Mouse (Mus musculus) ovary, adult 2 months (tissue): Measurements from ENCODE around the gene Pip5k1c. TPM values are rescaled to one million over a fixed set of nuclear protein-coding genes. Genes with fewer than 3 reads are reported as not detected.

Experiments
- polyA plus RNA-seq: library from polyadenylated mRNA; depleted of rRNA; stranded (reverse); fragments of >200 nt; gene quantifications from 2 replicates; pipeline ENCODE4 v1.2.3, GENCODE M21; 2012; rRNA removed

Pip5k1c gene
- polyA plus RNA-seq = 90.4 and 97.0 TPM in 2 replicates

GRCm38 (mm10) chr10:81292554-81293333 lies at the start of gene Pip5k1c:
Gene Pip5k1c (plus strand): TSS chr10:81292963.

DNA sequence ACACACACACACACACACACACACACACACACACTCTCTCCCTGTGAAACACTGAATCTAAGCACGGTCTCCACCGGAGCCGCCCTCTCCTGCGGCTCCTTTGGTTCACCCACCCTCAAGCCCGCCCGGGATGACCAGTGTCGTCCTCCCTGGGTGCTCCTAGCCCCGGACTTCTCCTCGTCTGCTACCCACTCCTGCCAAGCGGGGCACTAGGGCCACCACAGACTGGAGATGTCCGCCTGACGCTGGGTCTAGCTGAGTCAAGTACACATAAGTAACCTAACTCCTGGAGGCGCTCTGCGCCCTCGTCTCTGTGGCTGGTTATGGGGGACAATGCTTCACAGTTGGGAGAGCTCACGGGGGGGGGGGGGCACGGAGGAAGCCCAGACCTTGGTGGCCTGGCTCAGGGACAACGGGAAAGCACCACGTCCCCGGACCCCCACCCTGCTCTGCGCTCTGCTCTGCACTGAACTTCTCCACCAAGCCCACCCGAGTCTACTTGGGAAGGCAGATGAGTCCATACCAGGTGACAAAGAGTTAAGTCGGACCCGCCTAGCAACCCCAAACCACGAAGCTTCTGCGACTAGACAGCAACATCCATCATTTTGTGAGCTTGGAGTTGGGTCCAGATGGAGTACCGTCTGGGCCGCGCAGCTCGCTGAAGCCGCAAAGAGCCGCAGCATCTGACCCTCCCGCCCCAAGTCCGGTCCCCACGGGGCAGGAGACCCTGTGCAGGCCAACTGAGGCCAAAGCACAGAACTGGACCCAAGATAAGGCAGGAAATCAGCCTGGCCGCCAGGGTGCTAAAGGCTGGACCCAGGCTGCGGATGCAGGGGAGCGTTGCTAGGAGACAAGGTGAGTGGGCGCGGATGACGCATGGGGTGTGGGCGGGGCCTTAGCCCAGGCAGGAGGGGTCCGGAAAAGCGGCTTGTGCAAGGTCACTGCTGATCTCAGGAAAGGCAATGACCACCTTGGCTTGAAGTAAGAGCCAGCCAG lies 40.0 kb upstream of the Pip5k1c start, which contains the start of gene Matk:
TSS of gene Matk (plus strand) at position 512 of the 996 bp plus-strand sequence.

GRCm38 (mm10) chr10:81266211-81267105 lies 26.3 kb upstream of the Pip5k1c start, which contains the start of the genes Mrpl54 and Apba3:
Gene Mrpl54 (minus strand): TSS chr10:81266934.
Gene Apba3 (plus strand): TSS chr10:81266960.

GRCm38 (mm10) chr10:81291511-81292104 lies 1.2 kb upstream of the Pip5k1c start, which contains the start of gene Tjp3:
Gene Tjp3 (minus strand): TSS chr10:81291581.

DNA sequence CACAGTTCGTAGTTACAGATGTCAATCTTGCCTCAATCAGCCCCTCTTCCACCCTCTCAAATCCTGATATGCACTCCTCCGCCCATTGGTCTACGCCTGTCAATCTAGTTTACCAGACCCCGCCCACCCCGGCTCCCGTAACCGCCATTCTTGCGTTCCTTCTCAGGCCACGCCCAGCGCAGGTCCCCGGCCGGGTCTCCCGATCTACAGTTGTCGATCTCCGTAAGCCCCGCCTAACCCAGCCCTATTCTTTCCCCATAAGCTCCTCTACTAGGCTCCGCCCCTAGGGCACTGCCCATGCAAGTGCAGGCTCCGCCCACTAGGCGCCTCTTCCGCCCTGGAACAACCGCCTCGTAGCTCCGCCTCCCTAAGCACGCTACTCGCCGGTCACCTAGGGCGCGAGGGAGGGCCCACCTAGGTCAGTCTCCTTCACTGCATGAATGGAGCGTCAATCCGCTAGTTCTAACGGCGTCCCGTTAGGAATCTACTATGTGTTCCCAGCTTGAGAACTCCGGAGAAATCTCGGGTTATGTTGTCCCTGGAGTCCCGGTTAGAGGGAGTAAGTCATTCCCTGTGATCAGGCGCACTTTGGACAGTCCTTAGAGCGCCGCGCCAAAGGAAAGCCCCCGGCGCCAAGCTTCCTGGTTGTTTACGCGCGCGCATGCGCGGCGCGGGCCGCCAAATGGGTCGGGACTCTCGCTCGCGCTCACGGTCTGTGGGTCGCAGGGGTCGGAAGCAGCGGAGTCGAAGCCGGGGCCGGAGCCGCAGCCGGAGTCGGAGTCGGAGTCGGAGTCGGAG lies 28.0 kb downstream of the Pip5k1c start, which contains the start of gene Cactin:
TSS of gene Cactin (plus strand) at position 554 of the 798 bp plus-strand sequence.

GRCm38 (mm10) chr10:81328386-81328785 lies 35.6 kb downstream of the Pip5k1c start, which contains the start of gene Tbxa2r:
Gene Tbxa2r (plus strand): TSS chr10:81328731.

DNA sequence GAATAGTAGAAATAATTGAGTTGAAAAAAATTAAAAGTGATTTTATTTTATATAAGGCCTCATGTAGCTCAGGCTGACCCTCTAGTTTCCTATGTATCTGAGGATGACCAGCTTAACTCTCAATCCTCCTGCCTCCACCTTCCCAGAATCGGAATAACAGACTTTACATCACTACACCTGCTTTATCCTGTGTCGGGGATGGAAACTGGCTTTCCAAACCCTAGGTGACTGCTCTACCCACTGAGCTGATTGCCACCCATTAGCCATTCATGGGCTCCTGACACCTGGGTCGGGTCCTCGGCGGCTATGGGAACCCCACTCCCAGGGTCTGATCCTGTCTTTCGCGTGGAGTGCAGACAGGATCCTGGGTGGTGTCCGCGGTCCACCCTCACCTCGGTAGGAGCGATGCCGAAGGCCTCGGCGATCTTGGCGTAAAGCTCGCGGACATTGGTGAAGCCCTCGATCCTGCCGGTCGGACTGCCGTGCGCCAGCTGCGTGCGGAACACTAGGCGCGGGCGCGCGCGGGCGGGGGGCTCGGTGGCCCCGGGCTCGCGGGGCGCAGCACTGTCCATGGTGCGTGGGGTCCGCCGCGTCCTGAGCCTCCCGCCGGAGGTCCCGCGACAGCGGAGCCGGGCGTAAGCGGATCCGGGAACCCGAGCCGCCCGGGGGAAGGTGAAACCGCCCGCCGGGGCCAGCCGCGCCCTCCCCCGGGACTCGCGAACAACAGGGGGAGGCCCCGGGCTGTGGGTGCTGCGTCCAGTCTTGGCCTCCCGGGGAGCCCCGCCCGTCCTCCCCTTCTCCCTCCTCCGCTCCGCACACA lies 50.1 kb downstream of the Pip5k1c start, which contains the start of gene Gipc3:
TSS of gene Gipc3 (minus strand) at position 581 of the 820 bp plus-strand sequence.

GRCm38 (mm10) chr10:81350351-81351063 lies 57.7 kb downstream of the Pip5k1c start, which contains the start of gene Hmg20b:
Gene Hmg20b (minus strand): TSS chr10:81350480.

GRCm38 (mm10) chr10:81356991-81357844 lies 64.5 kb downstream of the Pip5k1c start, which contains the start of gene Mfsd12:
Gene Mfsd12 (plus strand): TSS chr10:81357491.

DNA sequence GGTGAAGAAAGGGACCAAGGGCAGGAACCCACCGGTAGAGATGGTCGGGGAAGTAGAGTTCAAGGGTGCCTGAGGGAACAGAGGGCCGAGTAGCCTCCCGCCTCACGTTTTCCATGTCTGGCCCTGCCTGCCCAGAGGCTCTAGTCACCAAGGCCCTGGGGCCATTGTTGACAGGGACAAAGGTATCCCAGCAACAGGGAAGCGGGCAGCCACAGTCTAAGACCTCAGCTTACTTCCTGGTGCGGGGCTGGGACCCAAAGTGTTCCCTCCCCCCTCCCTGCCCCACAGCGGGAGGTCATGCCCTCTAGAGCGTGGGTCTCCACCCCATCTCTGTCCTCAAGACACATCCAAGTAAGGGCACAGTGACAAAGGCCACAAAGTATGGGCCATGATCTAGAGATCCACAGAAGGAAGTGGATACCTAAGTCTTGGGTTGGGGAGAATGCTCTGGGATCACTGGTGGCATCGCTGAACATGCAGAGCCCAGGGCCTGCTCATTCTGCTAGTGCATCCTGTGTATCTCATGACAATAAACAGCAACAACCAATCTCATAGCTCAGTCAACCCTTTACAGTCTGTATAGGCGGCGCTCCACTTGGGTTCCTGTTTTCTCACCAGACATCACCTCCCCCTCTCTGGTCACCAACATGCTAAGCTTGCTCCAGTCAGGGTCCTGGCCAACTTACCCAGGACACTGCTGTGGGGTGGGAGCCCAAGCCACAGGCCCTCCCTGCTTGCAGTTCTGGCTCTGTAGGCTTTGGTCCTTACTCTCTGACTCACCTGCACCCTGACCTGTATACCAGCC lies 73.1 kb downstream of the Pip5k1c start, which contains the start of gene 4930404N11Rik:
TSS of gene 4930404N11Rik (minus strand) at position 145 of the 805 bp plus-strand sequence.

Other genes with a start within 250 kb of the Pip5k1c start
- gene Sgta, start 232.8 kb upstream of the Pip5k1c start, polyA plus RNA-seq = 318 and 335 TPM in 2 replicates
- 133 and 135 TPM in 2 replicates for gene Thop1, start 222.9 kb upstream of the Pip5k1c start, polyA plus RNA-seq
- 4.3 and 7.6 TPM in 2 replicates for gene Creb3l3, start 194.1 kb upstream of the Pip5k1c start, polyA plus RNA-seq
- 253 and 327 TPM in 2 replicates for gene Map2k2, start 187.0 kb upstream of the Pip5k1c start, polyA plus RNA-seq
- gene Zbtb7a, start 157.7 kb upstream of the Pip5k1c start, polyA plus RNA-seq = 89.6 and 105 TPM in 2 replicates
- gene Pias4, start 125.0 kb upstream of the Pip5k1c start, polyA plus RNA-seq = 48.8 and 60.5 TPM in 2 replicates
- 2,943 and 3,409 TPM in 2 replicates for gene Eef2, start 116.3 kb upstream of the Pip5k1c start, polyA plus RNA-seq
- gene Dapk3, start 110.0 kb upstream of the Pip5k1c start, polyA plus RNA-seq = 168 and 226 TPM in 2 replicates
- not detected in 2 replicates for gene 4930442H23Rik, start 109.1 kb upstream of the Pip5k1c start, polyA plus RNA-seq
- not detected in 2 replicates for gene Nmrk2, start 90.9 kb upstream of the Pip5k1c start, polyA plus RNA-seq
- not detected in 2 replicates for gene Atcay, start 62.1 kb upstream of the Pip5k1c start, polyA plus RNA-seq
- 48.7 and 50.1 TPM in 2 replicates for gene Zfr2, start 59.8 kb upstream of the Pip5k1c start, polyA plus RNA-seq
- 3.3 and 4.2 TPM in 2 replicates for gene Matk, start 40.0 kb upstream of the Pip5k1c start, polyA plus RNA-seq
- 134 and 190 TPM in 2 replicates for gene Mrpl54, start 26.0 kb upstream of the Pip5k1c start, polyA plus RNA-seq
- 170 and 185 TPM in 2 replicates for gene Apba3, start 26.0 kb upstream of the Pip5k1c start, polyA plus RNA-seq
- 18.6 and 20.4 TPM in 2 replicates for gene Tjp3, start 1.4 kb upstream of the Pip5k1c start, polyA plus RNA-seq
- 45.0 and 53.4 TPM in 2 replicates for gene Cactin, start 28.1 kb downstream of the Pip5k1c start, polyA plus RNA-seq
- 34.6 and 38.7 TPM in 2 replicates for gene Tbxa2r, start 35.8 kb downstream of the Pip5k1c start, polyA plus RNA-seq
- 1.8 and 2.4 TPM in 2 replicates for gene Gipc3, start 50.3 kb downstream of the Pip5k1c start, polyA plus RNA-seq
- 168 and 202 TPM in 2 replicates for gene Hmg20b, start 57.5 kb downstream of the Pip5k1c start, polyA plus RNA-seq
- gene Mfsd12, start 64.5 kb downstream of the Pip5k1c start, polyA plus RNA-seq = 43.4 and 67.4 TPM in 2 replicates
- 13.7 and 14.3 TPM in 2 replicates for gene 4930404N11Rik, start 72.9 kb downstream of the Pip5k1c start, polyA plus RNA-seq
- gene Fzr1, start 85.6 kb downstream of the Pip5k1c start, polyA plus RNA-seq = 189 and 205 TPM in 2 replicates
- 178 and 192 TPM in 2 replicates for gene Dohh, start 91.5 kb downstream of the Pip5k1c start, polyA plus RNA-seq
- gene Gm48551, start 91.5 kb downstream of the Pip5k1c start, polyA plus RNA-seq = 10.9 and 15.0 TPM in 2 replicates
- 9.3 and 10.3 TPM in 2 replicates for gene Gm48552, start 96.0 kb downstream of the Pip5k1c start, polyA plus RNA-seq
- 16.3 and 19.5 TPM in 2 replicates for gene Smim24, start 100.1 kb downstream of the Pip5k1c start, polyA plus RNA-seq
- 63.2 and 87.3 TPM in 2 replicates for gene Nfic, start 162.7 kb downstream of the Pip5k1c start, polyA plus RNA-seq
- 0.77 and 1.4 TPM in 2 replicates for gene Celf5, start 189.7 kb downstream of the Pip5k1c start, polyA plus RNA-seq
- 384 and 527 TPM in 2 replicates for gene Ncln, start 203.4 kb downstream of the Pip5k1c start, polyA plus RNA-seq
- 4.2 and 5.4 TPM in 2 replicates for gene S1pr4, start 207.2 kb downstream of the Pip5k1c start, polyA plus RNA-seq
- gene Gna15, start 231.3 kb downstream of the Pip5k1c start, polyA plus RNA-seq = 3.2 and 3.5 TPM in 2 replicates